Mouse (Mus musculus): Measurements from ENCODE around the gene Tmem120a.

DNA sequence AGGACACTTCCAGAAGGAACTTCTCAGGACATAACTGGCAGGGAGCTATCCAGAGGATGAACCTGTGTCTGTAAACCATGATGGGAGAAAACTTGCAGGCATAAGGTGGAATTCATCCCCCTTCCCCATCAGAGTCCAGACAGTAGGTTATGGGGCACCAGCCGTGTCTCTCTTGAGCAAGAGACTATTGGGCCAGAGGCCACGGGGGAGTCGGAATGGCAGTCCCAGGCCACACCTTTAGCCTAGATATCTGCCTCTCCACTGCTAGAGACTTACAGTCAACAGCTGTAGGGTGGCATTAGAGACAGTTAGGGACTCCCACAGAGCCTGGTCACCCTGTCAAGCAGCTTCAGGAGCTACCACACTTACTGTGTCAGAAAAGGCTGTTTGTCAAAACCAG lies 17.6 kb upstream of the Tmem120a start:
- TF ChIP-seq CHD2 (IDR thresholded peaks at IDR 0.05; ENCODE audit: low read depth, low read length) = no peak
- no peak for TF ChIP-seq HCFC1 (IDR thresholded peaks at IDR 0.05; ENCODE audit: borderline replicate concordance, insufficient read depth, low read length)

Data from ES-E14 (cell line).